Mouse (Mus musculus) cerebellum, adult 9-10 months (tissue): ENCODE data around the gene 9330161L09Rik.
A peak's percentile ranks its signal among the peaks of the same experiment; 100 is the strongest.

Source experiments
- DNase-seq: peaks from one replicate; pipeline ENCODE4 v3.0.0; 2022

9330161L09Rik gene

DNA sequence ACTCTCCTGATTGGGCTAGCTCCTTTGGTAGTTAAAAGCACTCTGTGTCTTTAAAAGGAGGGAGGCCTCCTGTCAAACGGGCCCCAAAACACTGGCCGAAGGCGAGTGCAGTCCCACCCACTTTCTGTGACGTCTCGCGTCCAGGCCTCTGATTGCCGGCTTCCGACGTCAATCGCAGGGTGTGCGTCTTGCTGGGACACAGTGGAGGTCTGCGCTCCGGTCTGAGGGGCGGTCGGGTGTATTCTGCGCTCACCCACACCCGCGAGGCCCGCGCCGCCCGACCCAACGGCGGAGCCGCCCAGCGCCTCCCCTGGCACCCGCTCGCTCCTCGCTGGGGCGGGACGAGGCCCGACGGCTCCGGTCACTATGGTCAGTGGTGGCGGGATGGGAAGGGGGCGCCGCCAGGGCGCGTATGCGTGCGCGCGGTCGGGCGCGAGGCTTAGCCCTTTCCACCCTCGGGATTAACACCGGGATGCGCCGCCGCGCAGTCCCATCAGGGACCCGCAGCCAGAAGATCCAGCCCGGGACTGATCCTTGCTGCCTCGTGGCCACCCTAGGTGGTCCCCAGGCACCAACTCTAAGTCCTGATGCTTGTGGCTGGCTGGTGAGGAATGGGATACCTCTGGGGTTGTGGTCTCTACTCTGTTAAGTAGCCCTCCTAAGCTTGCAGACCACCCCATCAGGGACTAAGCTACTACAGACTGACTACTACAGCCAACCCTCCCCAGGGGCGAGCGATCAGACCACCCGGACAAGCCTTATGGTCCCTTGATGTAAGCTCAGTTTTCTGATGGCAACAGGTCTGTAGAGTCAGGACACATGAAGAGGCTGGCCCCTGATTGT lies 18.9 kb downstream of the 9330161L09Rik start, which contains the start of gene Otub2:
Otub2 (plus strand) TSS at position 178 of the 843 bp plus-strand sequence.
- peak; percentile 97 for DNase-seq

DNA sequence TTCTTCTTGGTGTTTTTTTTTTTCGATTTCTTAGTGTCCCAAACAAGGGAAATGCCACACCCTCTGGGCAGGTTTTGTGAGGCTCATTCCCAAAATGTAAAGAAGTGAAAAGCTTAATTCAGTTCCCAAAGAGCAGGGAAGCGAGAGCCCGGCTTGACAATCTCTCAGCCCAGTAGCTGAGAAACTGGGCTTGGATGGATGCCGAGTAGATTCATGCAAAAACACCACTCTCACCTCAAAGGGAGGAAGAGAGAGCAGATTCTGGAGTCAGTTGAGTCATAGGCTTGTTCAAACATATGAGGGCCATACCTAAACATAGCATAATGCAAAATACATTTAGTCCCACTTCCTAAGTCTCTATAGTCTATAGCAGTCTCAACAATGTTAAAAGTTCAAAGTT lies 27.4 kb downstream of the 9330161L09Rik start:
- no peak for DNase-seq

DNA sequence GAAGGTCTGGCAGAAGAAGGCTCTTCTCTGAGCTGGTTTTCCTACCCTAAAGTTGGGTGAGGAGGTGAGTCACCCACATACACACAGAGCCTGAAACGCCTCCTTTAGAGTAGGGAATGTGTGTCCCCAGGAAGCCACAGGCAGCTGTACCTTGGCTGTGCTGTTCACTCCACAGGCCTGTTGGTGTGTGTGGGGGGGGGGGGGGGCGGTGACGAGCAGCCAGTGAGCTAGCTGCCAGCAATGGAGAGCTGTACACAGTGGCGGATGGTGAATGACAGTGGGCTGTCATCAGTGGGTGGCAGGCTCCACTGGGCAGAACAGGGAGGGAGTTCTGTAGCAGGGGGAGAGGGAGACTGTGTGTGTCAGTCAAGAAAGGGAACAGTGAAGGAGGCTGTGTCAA lies 30.8 kb downstream of the 9330161L09Rik start:
- DNase-seq: no peak

DNA sequence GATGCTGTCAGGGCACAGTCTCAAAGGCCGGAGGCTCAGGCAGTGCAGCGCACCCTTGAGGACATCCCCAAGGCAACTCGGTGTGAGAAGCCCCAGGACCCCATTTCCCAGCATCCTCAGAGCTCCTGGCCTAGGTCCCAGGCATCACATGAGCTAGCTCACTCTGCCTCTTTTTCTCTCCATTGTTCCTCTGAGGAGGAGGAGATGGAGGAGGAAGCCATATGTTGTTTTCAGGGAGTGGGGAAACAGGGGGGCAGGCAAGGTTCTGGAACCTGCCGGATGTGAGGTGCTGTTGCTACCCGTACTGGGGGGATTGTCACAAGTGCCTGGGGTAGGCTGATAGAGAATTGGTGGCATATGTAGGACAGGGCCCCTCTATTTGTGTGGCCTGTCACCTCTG lies 31.5 kb downstream of the 9330161L09Rik start:
- no peak for DNase-seq

GRCm38 (mm10) chr12:103373530-103374236 lies 33.9 kb downstream of the 9330161L09Rik start:
- DNase-seq: no peak

DNA sequence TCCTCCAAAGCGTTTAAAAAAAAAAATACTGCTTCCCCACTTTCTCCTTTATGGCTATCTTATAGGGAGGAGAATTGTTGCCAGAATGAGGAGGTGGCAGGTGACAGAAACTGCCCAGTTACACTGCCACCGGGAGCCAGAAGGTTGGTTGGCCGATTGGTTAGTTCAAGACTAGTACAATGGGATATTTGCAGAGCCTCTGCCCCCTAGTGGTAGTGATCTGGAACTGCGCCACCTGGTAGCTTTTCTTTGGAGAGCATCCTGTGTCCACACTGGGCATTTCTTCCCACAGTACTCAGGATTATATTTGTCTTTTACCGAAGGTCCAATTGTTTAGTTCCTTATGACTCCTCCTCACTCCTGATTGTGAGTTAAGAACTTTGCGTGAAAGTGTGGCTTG lies 35.9 kb downstream of the 9330161L09Rik start:
- peak; percentile 55 for DNase-seq

GRCm38 (mm10) chr12:103370861-103371260 lies 36.8 kb downstream of the 9330161L09Rik start:
- DNase-seq: no peak

- DNase-seq: no peak
Observed at GRCm38 (mm10) chr12:103368777-103369176, 38.8 kb downstream of the 9330161L09Rik start.

GRCm38 (mm10) chr12:103368326-103368669 lies 39.3 kb downstream of the 9330161L09Rik start:
- no peak for DNase-seq

DNA sequence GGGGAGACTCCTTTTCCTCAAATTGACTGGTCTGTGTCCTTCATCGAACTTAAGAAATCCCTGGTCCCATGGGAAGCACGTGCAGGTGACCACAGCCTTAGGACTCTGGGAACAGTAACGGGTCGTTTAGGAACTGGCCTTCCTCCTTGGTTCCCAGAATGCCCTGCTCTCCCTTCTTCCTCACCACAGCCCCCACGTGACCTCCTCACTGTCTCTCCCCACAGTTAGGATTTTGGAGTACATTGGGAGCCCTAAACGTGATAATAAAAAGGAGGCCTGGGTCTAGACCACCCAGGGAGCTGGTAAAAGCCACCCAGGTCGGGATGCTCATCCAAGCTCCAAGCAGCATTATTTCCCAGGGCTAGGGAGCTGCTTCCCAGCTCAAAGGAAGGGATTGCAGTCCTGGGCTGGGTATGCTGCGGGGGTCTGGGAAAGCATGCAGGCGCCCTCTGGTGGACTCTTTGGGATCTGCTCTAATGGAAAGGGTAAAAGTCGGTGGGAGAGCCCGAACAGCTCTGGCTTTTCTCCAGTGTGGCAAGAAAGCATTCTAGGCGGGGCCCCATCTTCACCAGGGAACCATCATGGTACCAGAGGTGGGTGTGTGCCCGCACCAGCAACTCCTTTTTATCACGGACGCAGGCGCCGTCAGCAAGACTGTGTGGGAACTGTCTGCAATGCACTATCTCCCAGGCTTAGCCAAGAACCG lies 39.8 kb downstream of the 9330161L09Rik start:
- peak; percentile 51 for DNase-seq

GRCm38 (mm10) chr12:103367171-103367570 lies 40.4 kb downstream of the 9330161L09Rik start:
- no peak for DNase-seq

GRCm38 (mm10) chr12:103362336-103362735 lies 45.3 kb downstream of the 9330161L09Rik start:
- no peak for DNase-seq

GRCm38 (mm10) chr12:103361539-103362307 lies 45.9 kb downstream of the 9330161L09Rik start:
- no peak for DNase-seq

- no peak for DNase-seq
Observed at GRCm38 (mm10) chr12:103360812-103361211, 46.8 kb downstream of the 9330161L09Rik start.

DNA sequence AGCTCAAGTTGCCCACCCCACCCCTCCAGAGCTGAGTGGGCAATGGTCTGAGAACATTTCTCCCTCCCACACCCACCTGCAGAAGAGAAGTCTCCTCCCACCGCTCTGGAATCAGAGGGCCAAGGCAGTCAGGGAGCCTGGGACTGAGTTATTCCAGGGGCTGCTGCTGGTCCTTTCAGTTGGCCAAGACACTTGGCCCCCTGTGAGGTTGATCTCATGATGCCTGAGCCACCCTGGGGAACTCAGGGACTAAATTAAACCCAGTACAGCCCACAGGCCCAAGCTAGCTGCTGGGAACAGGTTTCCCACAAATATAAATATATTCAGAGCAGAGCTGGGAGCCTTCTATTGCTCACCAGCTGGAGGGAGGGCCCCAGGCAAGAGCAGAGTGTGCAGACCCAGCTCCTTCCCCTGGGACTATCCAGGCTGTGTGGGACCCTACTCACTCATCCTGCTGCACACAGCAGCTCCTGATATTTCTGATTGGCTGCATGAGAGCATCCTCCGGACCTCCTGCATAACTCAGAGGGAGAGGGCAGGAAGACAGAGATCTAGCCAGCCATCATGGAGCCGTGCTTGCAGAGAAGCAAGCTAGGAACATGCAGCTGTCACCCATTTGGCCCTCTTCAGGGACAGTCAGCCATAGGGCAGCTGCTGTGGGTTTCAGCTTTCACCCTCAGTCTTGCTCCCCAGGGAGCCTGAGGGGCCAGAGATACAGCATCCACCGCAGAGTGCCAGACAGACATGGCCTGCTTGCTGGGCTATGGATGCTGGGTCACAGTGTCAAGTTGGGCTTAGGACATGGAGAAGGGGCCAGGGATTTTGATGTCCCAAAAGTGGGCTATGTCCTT lies 48.4 kb downstream of the 9330161L09Rik start:
- DNase-seq: no peak

GRCm38 (mm10) chr12:103358216-103358615 lies 49.4 kb downstream of the 9330161L09Rik start:
- DNase-seq: no peak
